Mouse (Mus musculus): ENCODE data around the gene Slc2a3. TPM values are rescaled to one million over a fixed set of nuclear protein-coding genes. Genes with fewer than 3 reads are reported as not detected.
"Not testable (repeated sequence)": the region's sequence is repeated elsewhere in the genome, so short reads cannot be mapped to it uniquely, and the experiment has no call there.

Slc2a3 gene
- polyA plus RNA-seq, 1 experiment: 0.83 TPM

- Histone ChIP-seq H3K4me1 (ENCODE audit: control insufficient read depth, insufficient read depth, insufficient read length, low read length) (no peaks in the 10 kb centered on the region), H3K4me3 (ENCODE audit: insufficient read depth, low read depth, low read length) (no peak overlapping the region), H3K27ac (replicated peaks; ENCODE audit: low read depth, low read length) (no peak overlapping the region)
Measured at GRCm38 (mm10) chr6:122779916-122780315, 21.5 kb downstream of the Slc2a3 start.

GRCm38 (mm10) chr6:122776040-122776439, 25.4 kb downstream of the Slc2a3 start:
- Histone ChIP-seq H3K27ac (replicated peaks; ENCODE audit: low read depth, low read length) (no peak overlapping the region), H3K4me1 (ENCODE audit: control insufficient read depth, insufficient read depth, insufficient read length, low read length) (no peaks in the 10 kb centered on the region), H3K4me3 (ENCODE audit: insufficient read depth, low read depth, low read length) (no peak overlapping the region)

DNA sequence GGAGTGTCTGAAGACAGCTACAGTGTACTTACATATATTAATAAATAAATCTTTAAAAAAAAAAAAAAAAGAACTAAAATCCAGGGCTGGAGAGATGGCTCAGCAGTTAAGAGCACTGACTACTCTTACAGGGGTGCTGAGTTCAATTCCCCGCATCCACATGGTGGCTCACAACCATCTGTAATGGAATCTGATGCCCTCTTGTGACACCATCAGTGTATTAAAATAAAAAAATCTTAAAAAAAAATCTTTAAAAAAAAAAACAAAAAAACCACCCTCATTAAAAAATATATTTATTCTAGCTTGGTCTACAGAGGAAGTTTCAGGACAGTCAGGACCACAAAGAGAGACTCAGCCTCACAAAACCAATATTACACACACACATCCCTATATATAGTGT, 27.1 kb downstream of the Slc2a3 start:
- H3K4me1 ChIP-seq (ENCODE audit: control insufficient read depth, insufficient read depth, insufficient read length, low read length): no peaks in the 10 kb centered on the region
- no peak overlapping the region for H3K27ac ChIP-seq (replicated peaks; ENCODE audit: low read depth, low read length)
- no peak overlapping the region for H3K4me3 ChIP-seq (ENCODE audit: insufficient read depth, low read depth, low read length)

DNA sequence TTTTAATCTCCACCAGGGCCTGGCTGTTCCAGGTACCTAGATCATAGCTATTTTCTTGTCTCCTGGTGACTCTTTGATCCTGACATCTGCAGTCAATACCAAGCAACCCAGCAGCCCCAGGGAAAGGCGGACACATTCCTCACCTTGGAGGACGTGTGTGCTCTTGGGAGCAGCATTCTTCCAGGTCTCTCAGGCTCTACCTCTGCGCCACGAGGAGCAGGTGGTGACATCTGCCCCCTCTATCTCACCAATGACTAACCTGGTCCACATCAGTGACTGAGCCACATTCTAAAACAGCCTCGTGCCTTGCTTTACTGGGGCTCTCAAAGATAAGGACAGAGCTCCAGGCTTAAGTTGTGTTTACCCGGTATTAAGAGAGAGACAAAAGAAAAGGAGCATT, 28.7 kb downstream of the Slc2a3 start:
- no peaks in the 10 kb centered on the region for H3K4me1 ChIP-seq (ENCODE audit: control insufficient read depth, insufficient read depth, insufficient read length, low read length)
- no peak overlapping the region for H3K27ac ChIP-seq (replicated peaks; ENCODE audit: low read depth, low read length)
- H3K4me3 ChIP-seq (ENCODE audit: insufficient read depth, low read depth, low read length): no peak overlapping the region

DNA sequence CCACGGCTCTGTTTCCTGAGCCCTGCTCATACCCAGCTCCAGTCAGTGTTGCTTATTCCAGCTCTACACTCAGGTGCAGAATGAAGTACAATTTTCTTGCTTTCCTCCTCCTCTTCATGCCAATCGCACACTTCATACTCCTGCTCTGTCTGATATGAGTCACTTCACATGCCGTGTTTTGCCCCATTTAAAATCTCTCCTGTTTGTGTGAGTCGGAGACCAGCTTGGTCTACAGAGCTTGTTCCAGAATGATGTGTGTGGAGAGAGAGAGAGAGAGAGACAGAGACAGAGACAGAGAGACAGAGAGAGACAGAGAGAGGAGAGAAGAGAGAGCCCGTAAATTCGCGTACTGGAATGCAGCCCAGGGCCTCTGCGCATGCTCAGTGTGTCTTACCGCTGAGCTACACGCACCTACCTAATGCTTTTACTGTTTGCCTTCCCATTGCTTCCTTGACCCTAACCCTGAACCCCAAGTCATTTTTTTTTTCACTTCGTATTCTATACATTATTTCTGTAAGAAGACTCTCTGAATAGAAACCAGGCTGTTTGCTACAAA, 30.6 kb downstream of the Slc2a3 start:
- no peak overlapping the region for H3K27ac ChIP-seq (replicated peaks; ENCODE audit: low read depth, low read length)
- no peaks in the 10 kb centered on the region for H3K4me1 ChIP-seq (ENCODE audit: control insufficient read depth, insufficient read depth, insufficient read length, low read length)
- no peak overlapping the region for H3K4me3 ChIP-seq (ENCODE audit: insufficient read depth, low read depth, low read length)

DNA sequence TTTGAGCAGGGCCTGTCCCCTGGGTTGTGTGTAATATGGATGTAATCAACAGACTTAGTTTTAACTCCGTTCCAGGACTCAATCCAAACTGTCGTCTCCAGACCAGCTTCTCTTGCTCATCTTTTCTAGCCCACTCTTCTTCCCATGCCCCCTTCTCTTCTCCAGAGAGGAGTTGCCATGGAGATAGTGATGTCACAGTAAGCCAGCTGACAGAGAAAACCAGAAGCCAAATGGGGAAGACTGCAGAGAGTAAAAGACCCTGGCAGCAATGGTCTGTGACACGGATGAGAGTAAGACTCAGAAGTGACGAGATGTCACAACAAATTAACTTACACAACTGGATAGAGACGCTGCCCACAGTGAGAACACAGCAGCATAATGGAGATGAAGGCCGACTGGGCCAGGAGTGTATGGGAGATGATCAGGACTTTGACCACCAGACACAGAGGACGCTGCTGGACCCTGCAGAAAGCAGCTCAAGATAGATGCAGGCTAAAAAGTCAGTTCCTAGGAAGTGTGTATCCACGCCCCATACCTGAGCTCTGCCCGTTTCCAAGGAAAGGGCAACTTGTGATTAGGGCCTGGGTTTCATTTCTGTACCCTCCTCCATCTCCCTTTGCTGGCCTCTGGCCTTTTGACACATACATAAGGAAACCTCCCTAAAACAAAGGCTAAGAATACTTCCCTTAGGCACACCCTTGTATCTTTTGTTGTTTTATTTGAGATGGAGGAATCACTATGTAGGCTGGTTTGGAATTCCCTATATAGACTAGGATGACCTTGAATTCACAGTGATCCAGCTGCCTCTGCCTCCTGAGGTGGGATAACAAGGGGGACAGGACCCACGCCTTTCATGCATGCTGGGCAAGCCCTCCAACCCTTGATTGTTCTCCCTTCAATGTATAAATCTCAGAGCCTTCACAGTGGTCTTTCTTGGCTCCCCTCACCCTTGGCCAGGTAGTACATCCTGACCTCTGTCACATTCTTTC, 31.4 kb downstream of the Slc2a3 start:
- Histone ChIP-seq H3K27ac (replicated peaks; ENCODE audit: low read depth, low read length) (no peak overlapping the region), H3K4me1 (ENCODE audit: control insufficient read depth, insufficient read depth, insufficient read length, low read length) (peaks cover under 1% of the 10 kb centered on the region; the same call in 1 of the 2 replicates), H3K4me3 (ENCODE audit: insufficient read depth, low read depth, low read length) (no peak overlapping the region)

DNA sequence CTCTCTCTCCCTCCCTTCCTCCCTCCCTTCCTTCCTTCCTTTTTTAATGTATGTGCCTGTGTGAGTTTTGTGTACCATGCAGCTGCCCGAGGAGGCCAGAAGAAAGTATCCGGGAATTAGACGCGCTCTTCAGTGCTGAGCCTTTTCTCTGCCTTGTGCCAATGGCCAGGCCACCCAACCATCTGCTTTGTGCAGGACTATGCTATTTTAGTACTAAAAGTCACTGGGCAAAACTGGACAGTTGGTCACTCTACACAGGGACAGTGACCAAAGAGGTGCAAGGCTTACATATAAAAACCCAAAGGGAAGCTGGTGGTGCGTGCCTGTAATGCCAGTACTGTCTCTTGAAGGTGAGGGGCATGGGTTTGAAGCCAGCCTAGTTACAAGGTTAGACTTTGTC, 33.2 kb downstream of the Slc2a3 start:
- H3K27ac ChIP-seq (replicated peaks; ENCODE audit: low read depth, low read length): no peak overlapping the region
- H3K4me3 ChIP-seq (ENCODE audit: insufficient read depth, low read depth, low read length): no peak overlapping the region
- H3K4me1 ChIP-seq (ENCODE audit: control insufficient read depth, insufficient read depth, insufficient read length, low read length): peaks cover 8% of the 10 kb centered on the region; the same call in 1 of the 2 replicates

- not testable (repeated sequence) for H3K4me1 ChIP-seq (ENCODE audit: control insufficient read depth, insufficient read depth, insufficient read length, low read length); H3K27ac ChIP-seq (replicated peaks; ENCODE audit: low read depth, low read length); H3K4me3 ChIP-seq (ENCODE audit: insufficient read depth, low read depth, low read length)
Measured at GRCm38 (mm10) chr6:122767012-122767411, 34.4 kb downstream of the Slc2a3 start.

DNA sequence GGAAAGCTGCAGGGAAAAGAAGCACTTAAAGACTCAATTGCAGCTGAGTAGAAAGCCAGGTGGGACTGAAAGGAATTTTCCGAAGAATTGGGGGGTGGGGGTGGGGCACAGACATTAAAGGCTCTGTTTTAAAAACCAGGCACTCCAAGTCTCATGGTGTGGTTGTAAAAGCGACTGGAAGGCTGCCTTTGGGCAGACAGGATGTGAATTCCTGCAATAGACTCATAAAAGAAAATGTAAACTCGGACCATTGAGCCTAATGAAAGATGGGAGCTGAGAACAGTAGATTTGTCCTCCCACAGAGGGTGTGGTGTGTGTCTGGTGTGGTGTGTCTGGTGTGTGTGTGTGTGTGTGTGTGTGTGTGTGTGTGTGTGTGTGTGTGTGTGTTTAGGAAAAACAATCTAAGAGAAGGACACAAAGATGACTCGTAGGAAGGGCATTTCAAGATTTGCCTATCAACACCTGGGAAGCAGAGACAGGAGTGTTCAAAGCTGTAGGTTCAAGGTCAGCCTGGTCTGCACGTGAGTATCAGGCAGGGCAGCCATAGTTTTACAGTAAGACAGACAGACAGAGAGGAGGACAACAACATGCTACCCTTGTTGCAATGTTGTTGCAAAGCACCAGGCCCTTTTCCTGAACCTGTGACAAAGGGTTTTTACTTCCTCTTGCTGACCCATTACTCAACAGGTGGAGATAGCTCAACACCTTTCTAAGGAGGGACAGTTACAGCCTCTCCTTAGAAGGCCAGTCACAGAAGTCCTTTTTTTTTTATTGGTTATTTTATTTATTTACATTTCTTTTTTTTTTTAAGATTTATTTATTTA, 35.1 kb downstream of the Slc2a3 start:
- peaks cover 8% of the 10 kb centered on the region; the same call in 1 of the 2 replicates for H3K4me1 ChIP-seq (ENCODE audit: control insufficient read depth, insufficient read depth, insufficient read length, low read length)
- no peak overlapping the region for H3K27ac ChIP-seq (replicated peaks; ENCODE audit: low read depth, low read length)
- H3K4me3 ChIP-seq (ENCODE audit: insufficient read depth, low read depth, low read length): no peak overlapping the region

DNA sequence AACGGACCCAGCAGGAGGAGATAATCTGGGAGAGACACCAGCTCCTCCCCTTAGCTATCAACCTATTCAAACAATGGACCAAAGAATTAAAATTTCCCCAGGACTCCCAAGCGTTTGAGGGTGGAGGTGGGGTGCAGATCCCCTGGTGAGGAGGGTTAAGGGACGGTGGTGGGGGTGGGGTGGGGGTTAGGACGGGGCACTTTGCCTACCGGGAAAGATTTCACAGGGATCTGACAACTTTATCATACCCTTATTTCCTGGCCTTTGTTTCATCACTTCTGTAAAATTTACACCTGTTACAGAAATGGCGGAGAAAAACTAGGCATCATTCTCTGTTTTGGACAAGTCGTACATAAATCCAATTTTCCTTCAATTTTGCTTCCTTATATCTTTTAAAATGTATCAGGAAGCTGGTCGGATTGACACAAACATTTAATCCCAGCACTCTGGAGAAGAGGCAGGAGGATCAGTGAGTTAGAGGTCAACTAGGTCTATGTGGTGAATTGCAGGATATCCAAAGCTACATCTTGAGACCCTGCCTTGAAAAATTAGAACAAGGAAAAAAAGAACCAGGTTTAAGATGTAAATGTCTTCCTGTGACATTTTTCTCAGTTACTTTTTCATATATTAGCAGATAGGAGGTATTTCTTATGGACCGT, 36.0 kb downstream of the Slc2a3 start:
- peaks cover 8% of the 10 kb centered on the region; the same call in 1 of the 2 replicates for H3K4me1 ChIP-seq (ENCODE audit: control insufficient read depth, insufficient read depth, insufficient read length, low read length)
- H3K4me3 ChIP-seq (ENCODE audit: insufficient read depth, low read depth, low read length): peak overlapping the region; percentile 62
- H3K27ac ChIP-seq (replicated peaks; ENCODE audit: low read depth, low read length): no peak overlapping the region

DNA sequence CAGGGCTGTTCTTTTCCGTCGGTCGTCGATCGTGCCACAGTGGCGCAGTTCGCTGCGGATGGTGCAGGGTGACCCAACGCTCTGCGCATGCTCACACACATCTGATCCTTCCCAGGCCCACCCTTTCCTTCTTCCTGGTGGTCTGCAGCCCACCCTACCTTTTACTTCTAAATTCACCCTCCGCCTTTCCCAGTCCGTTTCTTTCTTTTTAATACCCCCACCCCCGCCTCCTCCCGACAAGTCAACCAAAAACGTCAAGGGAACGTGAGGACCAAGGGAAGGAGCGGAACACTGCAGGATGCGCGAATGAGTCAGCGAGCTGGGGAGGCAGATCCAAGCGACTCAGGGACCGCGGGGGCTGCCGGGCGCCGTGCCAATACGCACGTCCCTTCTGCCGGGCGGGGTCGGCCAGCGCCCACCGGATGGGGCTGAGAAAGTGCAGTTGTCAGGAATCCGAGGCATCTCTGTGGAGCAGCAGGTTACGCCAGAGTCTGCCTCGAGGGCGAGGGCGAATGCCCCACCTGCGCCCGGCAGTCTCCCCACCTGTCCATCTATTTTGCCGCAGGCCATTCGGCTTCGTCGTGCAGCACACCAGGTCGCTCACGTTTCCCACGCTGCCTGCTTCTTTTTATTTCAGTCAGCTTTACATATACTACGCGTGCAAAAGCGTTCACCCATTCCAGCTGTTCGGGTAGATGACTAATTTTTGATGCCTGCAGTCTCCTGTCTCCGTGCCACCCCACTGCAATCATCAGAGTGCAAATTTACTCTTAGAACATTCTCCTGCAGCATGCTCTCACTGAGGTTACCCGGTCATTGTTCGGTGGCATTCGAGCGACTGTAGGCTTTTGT, 36.8 kb downstream of the Slc2a3 start:
- H3K4me1 ChIP-seq (ENCODE audit: control insufficient read depth, insufficient read depth, insufficient read length, low read length): peaks cover 8% of the 10 kb centered on the region; the same call in 1 of the 2 replicates
- H3K27ac ChIP-seq (replicated peaks; ENCODE audit: low read depth, low read length): no peak overlapping the region
- peak overlapping the region; percentile 62 for H3K4me3 ChIP-seq (ENCODE audit: insufficient read depth, low read depth, low read length)

- peaks cover 8% of the 10 kb centered on the region; the same call in 1 of the 2 replicates for H3K4me1 ChIP-seq (ENCODE audit: control insufficient read depth, insufficient read depth, insufficient read length, low read length)
- peak overlapping the region; percentile 62 for H3K4me3 ChIP-seq (ENCODE audit: insufficient read depth, low read depth, low read length)
- H3K27ac ChIP-seq (replicated peaks; ENCODE audit: low read depth, low read length): no peak overlapping the region
Measured at GRCm38 (mm10) chr6:122763844-122764445, 37.5 kb downstream of the Slc2a3 start.

DNA sequence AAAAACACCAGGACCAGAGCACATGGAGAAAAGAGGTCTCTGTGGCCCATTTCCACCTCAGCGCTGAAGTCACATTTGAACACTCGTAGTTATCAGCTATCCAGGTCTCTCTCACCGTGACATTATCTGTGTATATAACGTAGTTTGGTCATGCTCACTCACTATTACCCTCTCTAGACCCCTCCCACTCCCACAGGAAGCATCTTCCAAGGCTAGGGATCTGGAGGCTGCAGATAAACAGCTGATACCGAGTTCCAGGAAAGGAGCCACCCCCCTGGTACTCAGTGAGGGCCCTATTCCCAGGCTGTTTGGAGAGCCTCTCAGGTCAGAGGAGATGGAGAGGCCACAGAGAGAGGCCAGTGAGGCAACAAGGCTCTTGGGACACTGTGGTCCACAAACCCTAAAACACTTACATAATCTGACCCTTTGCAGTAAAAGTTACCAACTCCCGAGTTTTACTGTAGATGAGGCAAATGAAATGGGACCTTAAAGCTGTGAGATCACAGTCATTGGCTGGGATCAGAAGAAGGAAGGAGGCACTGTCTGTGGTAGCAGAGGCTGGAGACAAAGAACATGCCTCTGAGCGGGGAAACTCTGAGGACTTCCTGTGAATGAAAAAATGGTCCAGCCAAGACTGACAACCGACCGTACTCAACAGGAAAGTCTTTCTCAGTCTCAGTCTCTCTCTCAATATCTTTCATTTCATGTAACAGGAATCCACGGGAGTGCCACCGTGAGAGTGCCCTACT, 38.3 kb downstream of the Slc2a3 start:
- Histone ChIP-seq H3K27ac (replicated peaks; ENCODE audit: low read depth, low read length) (no peak overlapping the region), H3K4me3 (ENCODE audit: insufficient read depth, low read depth, low read length) (no peak overlapping the region), H3K4me1 (ENCODE audit: control insufficient read depth, insufficient read depth, insufficient read length, low read length) (peaks cover 8% of the 10 kb centered on the region; the same call in 1 of the 2 replicates)

Data from brown adipose tissue, adult 24 weeks (tissue).